Mouse (Mus musculus): Measurements from ENCODE around the gene Orm1.

Orm1 gene

DNA sequence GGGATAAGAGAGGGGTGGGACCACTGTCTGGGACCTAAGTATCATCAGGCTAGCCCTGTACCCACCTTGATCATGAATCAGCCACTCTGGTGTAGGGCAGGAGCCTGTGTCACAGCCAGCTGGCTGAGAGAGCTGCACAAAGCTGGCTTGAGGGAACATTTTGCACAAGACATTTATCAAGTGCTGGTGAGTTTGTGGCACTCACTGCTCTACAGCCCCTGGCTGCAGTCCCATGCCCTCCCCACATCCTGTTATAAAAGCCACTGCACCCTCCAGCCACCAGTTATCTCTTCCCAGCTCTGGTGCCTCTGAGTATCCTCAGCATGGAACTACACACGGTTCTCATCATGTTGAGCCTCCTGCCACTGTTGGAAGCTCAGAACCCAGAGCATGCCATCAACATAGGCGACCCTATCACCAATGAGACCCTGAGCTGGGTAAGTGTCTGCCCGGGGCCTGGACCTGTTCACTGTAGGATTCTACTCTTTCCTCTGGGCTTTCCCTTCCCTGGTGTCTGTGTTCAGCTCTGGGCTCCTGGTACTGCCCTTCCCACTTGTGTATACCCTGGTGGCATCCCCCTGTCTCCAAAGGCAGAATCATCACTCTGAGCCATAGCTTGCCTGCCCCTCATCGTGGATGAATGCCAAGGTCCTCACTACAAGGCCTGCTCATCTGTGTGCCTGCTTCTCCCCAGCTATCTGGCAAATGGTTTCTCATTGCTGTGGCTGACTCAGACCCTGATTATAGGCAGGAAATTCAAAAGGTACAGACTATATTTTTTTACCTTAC, 11.7 kb downstream of the Orm1 start, which contains the start of gene Orm3:
Gene Orm3 (plus strand): TSS at position 286 of the 789 bp plus-strand sequence.
- no peak for DNase-seq (ENCODE audit: low spot score in 2 of 2)

DNA sequence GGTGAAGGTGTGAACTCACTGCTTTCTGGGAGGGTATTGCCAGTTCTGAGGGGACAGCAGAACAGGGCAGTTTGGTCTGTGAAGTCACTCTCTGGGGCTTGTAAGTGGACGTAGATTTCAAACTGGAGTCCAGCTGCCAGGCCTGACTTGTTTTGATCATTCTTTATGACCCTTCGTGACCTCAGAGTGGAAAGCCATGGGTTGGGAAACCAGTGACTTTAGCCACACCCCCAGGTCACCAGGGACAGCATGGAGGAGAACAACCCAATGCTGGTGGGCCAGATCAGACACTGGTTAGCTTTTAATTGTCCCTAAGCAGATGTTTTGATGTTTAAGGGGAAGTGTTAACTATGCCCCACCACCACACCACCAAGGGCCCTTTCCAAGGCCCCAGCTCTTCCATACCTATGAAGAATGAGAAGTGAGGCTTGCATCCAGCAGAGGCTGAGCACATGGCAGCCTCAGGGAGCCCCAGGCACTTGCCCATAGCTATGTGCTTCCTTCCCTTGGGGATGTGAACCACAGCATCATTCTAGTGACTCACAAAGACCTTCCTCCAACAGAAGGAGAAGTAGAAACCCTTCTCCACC, 12.7 kb downstream of the Orm1 start:
- no peak for DNase-seq (ENCODE audit: low spot score in 2 of 2)

DNA sequence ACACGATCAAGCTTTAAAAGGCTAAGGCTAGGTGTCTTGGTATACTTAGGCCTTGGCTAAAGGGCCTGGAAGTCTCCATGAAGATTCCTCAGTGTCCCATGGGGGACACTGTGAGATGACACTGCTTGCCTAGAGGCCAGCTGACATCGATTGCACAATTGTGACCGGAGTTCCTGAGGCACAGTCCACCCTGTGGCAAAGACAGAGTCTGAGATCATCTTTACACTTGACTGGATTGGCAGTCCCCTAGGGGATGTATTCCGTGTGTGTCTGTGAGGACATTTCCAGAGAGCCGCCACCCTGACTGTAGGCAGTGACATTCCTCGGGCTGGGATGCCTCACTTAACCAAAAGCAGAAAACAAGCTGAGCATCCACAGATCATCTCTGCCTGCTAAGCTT, 15.5 kb downstream of the Orm1 start:
- DNase-seq (ENCODE audit: low spot score in 2 of 2), result no peak

DNA sequence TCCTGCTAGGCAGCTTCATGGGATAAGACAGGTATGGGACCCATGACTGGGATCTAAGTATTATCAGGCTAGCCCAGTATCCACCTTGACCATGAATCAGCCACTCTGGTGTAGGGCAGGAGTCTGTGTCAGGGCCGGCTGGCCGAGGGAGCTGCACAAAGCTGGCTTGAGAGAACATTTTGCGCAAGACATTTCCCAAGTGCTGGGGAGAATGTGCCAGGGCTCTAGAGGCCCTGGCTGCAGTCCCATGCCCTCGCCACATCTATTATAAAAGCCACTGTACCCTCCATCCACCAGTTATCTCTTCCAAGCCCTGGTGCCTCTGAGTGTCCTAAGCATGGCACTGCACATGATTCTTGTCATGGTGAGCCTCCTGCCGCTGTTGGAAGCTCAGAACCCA, 17.8 kb downstream of the Orm1 start, which contains the start of gene Orm2:
Gene Orm2 (plus strand): TSS at position 300 of the 400 bp plus-strand sequence.
- no peak for DNase-seq (ENCODE audit: low spot score in 2 of 2)

DNA sequence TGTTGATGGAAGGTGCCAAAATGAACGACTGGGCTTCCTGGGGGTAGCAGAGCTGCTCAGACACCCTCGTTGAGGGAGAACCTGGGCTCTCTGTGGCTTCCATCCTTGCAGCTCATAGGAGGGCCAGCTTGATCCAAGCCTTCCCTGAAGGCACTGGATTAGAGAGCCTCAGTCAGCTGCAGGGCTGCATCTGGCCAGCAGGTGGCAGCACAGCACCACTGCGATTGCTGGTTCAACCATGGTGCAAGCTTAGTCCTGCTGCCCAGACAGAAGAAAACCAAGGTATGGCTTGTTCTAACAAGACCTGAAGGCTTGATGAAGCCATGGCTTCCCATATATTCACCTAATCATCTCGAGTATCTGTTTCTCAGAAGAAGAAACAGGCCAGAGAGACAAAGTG, 24.2 kb downstream of the Orm1 start:
- DNase-seq (ENCODE audit: low spot score in 2 of 2), result peak; percentile 82 to 93

DNA sequence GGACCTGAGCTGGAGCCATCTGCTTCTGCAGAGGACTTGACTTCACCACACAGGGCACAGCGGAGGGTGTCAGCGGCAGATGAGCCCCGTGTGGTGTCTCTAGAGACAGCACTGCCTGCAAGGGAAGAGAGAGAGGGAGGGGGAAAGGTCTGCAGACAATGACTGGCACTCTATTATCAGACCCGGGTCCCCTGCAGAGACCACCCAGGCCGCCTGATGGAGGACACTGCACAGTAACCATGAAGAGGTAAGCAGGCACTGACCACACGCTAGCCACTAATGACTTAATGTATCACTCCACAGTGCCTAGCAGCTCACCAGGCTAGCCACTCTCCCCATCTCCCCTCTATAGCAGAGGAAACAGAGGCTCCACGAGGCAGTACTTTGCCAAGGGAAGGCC, 26.5 kb downstream of the Orm1 start:
- no peak for DNase-seq (ENCODE audit: low spot score in 2 of 2)

DNA sequence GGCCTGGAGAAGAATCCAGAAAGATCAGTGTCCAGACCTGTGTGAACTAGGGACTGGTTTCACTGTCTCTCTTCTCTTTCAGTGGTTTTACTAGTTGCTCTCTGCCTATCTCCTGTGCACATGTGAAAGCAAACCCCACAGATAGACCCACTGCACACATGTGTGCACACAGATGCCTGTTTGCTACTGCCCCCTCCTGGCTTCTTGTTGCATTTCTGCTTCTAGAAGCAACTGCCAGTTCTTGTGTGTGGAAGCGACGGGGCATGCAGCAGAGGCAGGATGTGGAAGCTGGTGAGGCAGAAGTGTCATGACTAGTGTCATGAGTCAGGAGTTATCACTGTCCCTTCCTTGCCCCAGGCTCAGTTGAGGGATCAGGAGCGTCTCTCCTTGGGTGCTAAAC, 27.5 kb downstream of the Orm1 start:
- peak in 1 of 2 experiments; percentile 24 for DNase-seq (ENCODE audit: low spot score in 2 of 2)

DNA sequence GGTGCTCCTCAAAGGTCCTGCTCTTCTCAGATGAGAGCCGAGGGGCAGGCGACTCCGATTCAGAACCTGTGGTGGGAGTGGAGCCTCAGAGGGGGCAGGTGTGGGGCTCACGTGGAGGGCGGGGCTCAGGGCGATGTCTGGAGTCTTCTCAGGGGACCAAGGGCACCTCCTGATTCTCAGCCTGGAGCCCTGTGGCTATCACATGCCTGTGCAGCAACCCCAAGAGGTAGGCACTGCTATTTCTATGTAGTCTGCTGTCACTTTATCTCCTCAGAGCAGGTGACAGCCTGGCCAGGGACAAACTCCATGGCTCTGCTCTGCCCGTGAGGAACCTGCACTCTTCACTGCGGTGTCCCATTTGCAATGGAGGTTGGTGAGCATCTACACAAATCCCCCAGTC, 29.0 kb downstream of the Orm1 start:
- DNase-seq (ENCODE audit: low spot score in 2 of 2), result no peak

DNA sequence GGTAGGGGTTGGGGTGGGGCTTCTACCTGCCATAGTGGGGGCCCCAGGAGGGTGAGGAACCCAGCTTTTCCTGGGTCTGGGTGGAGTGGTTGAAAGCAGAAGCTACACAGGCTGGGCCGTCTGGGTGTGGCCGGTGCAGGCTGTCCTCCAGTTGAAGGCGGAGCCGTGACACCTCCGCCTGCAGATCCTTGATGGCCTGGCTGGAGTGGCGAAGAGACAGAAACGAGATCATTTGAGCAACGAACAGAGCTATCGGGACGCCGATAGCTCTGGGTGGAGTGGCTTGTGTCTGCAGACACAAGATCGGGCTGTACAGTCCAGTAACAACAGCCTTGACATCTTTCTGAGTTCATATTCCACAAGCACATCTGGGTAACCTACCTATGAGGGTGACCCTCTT, 30.0 kb downstream of the Orm1 start:
- DNase-seq (ENCODE audit: low spot score in 2 of 2), result no peak

DNA sequence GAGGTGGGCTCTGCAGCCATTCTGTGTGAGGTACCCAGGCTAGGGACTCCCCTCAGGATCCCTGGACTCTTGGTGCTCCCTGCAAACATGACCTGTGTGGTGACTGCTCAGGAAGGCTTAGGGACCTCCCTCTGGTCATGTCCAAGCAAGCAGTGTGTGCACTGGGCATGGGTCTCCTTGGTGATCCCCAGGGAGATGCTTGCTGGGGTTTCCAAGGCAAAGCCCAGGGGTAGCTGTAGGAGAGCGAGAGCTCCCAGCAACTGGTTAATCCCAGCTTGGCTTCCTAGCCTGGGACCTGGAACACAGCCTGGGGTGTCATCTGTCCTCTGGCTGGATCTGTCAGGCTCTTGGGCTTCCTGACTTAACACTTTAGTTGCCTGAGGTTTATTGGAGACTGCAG, 31.0 kb downstream of the Orm1 start:
- no peak for DNase-seq (ENCODE audit: low spot score in 2 of 2)

DNA sequence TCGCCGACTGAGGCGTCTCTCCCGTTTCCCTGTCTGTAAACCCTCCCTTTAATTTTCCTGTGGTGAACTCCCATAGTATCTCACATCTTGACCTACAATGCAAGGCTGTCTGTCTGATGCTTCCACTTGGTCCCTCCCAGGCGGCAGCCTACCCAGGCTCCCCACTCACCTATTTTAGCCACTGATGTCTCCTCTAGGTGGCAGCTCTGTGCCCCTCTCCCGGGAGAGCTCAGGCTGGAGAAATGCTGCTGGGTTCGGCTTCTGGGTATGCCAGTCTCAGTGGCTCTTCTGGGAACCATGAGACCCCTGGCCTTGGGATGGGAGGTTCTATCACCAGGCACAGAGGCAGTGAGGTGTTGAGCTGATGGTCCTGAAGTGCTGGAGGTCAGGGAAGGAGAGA, 33.1 kb downstream of the Orm1 start:
- no peak for DNase-seq (ENCODE audit: low spot score in 2 of 2)

DNA sequence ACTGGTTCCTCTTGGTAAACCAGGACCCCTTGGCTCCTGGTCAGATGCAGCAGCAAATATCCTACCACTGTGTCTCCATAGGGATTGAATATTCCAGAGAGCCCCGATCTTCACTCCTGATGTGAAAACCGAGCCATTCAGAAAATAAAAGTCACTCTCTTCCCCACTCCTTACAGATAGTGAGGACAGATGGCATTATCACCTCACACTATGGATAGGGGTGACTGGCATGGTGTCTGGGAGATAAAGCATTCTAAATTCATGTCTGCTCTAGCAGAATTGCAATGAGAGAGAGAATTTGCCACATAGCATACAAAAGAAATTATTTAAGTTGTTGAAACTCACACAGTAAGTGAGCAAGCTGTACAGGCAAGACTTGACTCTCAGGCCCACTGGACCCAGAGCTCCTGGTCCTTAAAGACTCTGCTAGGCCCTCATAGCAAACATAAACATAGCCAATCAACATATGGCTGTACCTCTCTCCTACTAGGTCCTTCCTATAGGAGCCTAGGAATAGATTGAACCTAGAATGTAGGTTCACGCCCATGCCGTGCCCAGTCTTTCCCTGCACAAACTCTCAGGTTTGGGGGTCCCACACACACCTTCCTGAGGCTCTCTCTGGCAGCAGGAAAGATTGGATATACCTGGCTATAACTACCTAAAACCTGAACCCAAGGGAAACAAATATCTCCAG, 38.5 kb downstream of the Orm1 start:
- DNase-seq (ENCODE audit: low spot score in 2 of 2), result no peak

DNA sequence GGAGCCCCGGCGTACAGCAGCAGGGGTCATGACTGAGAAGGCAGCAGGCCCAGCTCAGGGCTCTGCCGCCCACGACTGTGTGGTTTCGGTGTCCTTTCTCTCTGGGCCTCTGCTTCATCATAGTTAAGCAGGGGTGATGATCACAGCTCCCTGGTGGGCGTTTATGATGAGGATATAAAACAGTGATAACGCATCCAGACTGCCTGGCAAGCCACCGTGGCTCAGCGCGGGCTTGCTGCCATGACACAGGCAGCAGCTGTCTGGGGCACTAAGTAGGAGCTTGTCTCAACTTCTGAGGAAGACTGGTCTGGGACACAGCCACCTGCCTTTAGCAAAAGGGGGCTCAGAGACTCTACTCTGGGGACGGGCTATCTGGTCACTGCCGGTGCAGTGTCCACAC, 39.1 kb downstream of the Orm1 start:
- DNase-seq (ENCODE audit: low spot score in 2 of 2), result no peak

DNA sequence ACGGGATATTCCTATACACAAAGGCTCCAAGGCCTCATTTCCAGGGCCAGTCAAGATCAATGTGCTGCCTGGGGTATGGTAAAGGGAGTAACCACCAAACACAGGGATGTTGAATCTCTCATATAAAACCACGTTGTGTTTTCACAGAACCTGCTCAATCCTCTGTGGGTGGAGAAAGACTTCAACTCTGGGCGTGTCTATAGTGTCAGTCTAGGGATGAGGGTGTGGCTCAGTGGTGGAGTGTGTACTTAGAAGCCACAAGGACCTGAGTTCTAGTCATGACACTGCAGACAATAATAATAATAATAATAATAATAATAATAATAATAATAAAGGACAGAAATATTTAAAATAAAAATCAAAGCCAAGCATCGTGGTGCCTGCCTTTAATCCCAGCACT, 39.9 kb downstream of the Orm1 start:
- DNase-seq (ENCODE audit: low spot score in 2 of 2), result no peak

DNA sequence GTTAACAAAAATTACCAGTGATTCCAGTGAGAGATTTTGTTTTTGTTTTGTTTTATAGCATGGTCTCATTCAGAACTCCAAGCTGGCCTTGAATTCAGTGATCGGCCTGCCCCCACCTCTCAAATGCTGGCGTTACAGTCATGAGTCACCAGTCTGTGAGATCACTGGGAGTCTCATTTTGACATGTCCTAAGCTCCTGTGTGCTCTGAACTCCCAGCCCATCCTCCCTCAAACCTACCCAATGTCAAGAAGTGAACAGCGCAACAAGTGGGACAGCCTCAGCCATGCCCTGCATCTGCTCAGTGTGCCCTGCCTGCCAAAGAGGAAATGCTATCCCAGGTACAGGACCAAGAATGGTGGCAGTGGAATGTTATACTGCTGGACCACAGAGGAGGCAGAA, 40.9 kb downstream of the Orm1 start:
- DNase-seq (ENCODE audit: low spot score in 2 of 2), result no peak

DNA sequence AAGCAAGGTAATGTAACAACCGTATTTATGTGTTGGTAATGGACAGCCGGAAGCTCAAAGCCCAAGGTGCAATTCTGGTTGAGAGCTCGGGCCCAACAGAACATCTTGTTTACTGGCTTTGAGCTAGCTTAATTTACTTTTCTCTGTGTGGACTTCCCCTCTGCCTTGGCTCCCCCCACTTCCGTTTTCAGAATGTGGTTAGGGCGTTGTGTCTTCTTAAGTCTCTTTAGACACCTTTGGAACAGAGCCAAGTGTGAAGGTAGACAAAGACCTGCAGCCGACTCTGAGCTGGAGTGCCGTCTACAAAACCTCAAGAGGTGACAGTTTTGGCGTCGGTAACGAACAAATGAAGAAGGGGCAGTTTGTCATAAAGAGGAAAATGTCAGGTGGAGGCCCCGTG, 41.4 kb downstream of the Orm1 start:
- no peak for DNase-seq (ENCODE audit: low spot score in 2 of 2)

DNA sequence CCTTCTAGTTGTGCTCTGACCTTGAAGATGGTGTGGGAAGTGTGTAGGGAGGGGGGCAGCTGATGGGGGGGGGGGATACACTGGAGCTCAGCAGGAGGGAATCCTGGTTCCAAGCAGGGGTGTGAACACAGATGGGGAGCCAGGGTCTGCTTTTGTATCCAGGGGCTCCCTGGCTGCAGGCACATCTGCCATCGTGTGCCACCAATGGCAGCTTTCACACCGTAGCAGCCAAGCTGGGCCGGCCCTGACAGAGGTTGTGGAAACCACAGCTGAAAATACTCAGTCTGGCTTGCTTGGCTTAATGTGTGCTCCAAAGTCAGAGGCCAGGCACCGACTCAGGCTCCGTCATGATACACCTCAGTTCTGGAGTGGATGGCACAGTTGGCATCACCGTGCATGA, 43.7 kb downstream of the Orm1 start:
- DNase-seq (ENCODE audit: low spot score in 2 of 2), result no peak

DNA sequence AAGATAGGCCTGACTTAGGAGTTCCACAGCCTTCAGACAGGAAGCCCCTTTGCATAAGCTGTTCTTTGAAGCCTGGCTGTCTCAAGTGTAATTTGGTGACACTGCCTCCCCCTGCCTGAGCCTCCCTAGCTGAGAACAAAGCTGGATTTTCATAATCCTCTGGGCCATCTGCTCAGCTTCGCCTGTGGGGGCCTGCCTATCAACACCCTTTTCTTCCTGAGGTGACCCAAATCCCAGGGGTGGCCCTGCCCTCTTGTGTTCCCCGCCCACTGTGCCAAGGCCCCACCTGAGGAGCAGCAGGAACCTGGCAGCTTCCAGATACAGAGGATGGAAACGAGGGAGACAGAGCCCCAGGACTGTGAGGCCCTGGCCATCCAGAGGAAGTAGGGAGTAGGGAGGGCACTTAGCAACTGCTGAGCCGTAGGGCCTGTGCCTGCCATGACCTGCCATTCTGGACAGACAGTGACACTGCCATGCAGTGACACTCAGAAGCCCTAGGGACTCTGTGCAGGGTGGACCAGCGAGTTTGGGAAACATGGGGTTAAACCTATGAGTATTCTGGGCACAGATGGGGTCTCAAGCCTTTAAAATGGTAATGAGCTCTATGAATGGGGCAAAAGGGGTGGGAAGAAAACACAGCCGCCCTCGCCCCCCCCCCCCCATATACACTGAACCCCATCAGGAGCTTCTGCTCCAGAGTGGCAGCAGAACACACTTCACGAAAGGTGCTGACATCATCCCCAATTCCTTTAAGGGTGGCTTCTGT, 44.9 kb downstream of the Orm1 start:
- DNase-seq (ENCODE audit: low spot score in 2 of 2), result no peak

DNA sequence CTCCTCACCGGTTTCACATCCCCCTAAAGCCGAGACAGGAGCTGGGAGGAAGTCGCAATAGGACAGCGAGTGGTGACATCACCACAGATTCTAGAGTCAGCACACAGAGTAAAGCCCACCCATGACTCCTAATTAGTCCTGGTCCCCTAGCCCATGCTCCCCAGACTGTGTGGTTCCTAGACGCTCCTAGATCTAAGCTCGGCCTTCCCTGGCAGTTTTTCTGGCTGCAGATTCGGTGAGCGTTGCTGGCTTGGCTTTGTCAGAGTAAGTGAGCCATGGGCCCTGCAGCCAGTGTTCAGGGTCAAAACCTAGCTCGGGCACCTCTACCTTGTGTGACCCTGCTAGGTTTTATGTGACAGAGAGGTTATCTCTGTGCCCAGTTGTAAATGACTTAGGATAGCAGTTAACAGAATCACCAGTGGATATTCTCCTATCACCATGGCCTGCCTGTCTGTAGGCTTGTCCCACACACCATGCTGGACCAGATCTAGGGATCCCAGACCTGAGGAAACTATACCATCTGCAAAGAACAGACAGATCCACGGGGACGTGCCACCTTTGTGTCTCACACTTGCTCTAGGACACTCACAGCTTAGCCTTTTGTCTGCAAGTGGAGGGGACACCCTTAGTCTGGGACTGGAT, 45.6 kb downstream of the Orm1 start:
- no peak for DNase-seq (ENCODE audit: low spot score in 2 of 2)

DNA sequence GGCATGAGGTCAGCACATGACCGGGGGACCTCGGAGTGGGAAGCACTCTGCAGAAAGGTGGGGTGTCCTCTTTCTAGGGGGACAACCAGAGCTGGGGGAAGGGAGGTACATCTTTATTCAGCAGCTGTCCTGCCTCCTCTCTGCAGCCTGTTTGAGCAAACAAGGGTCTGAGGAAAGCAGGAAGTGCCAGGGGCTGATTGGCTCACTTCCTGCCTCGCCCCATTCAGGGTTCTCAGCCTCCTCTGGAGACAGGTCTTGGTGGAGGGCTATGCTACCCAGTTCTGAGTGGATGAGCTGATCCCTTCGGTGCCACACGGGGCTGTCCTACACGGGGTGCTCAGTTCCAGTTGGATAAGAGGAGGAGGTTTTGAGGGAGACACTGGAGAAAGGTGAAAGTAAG, 47.0 kb downstream of the Orm1 start:
- no peak for DNase-seq (ENCODE audit: low spot score in 2 of 2)
